Mouse (Mus musculus): Measurements from ENCODE around the gene Vcan.

DNA sequence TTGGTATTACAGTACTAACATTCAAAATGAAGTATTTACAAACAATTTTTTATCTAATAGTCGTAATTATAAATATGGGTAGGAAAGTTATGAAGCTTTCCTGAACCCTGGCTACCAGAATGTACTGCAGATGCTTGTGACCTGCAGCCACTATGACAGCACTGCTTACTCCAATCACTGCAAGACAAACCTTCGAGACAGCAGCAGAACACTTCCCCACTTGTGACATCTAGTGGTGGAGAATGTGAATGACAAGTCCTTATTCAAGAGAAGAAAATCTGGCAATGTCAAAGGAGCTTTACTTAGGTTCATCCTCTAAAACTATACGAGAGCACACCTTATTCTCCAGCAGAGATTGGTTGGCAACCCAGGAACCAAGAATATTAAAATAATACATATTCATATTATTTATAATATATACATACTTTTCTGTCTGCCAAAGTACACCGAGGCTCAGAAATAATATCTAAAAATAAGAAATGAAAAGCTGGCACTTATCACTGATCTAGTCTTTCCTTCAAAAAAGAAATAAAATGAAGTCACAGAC, 108.1 kb downstream of the Vcan start:
- TF ChIP-seq POLR2A (IDR thresholded peaks at IDR 0.05; ENCODE audit: borderline replicate concordance, extremely low read depth, low read depth, low read length) (no peak), CTCF (IDR thresholded peaks at IDR 0.05; ENCODE audit: insufficient read depth, low read length) (peak; percentile 28)

Measured in lung, adult 2 months (tissue).